Mouse (Mus musculus) neural tube, embryonic 11.5 days (tissue): ENCODE measurements around the gene Iqch. TPM values are rescaled to one million over a fixed set of nuclear protein-coding genes. Genes with fewer than 3 reads are reported as not detected.

Experiments used
- ATAC-seq: fragments of 200-750 bp; cut with Nextera tagmentation; 2 replicates; pipeline ENCODE4 v1.8.0; 2017; ENCODE audit warnings: moderate number of reproducible peaks, mild to moderate bottlenecking, moderate TSS enrichment, moderate library complexity; ENCODE audit not compliant: insufficient read depth, low FRiP score, low TSS enrichment
- DNase-seq: peaks from one replicate; pipeline ENCODE4 v3.0.0-alpha.2; 2015; ENCODE audit warnings: low spot score
- H3K27ac ChIP-seq: fragments of 300-500 bp; sonication (generic); 2 replicates; pipeline ENCODE4 v1.5.1; 2014; ENCODE audit warnings: low read depth, mild to moderate bottlenecking, low read length
- H3K27me3 ChIP-seq: fragments of 300-500 bp; sonication (generic); 2 replicates; pipeline ENCODE4 v1.6.1; 2014; ENCODE audit warnings: mild to moderate bottlenecking, low read length, mixed read lengths; ENCODE audit not compliant: control insufficient read depth, insufficient read depth
- H3K36me3 ChIP-seq: fragments of 300-500 bp; sonication (generic); 2 replicates; pipeline ENCODE4 v1.6.1; 2014; ENCODE audit warnings: mild to moderate bottlenecking, low read length, moderate library complexity, mixed read lengths; ENCODE audit not compliant: control insufficient read depth, insufficient read depth
- H3K4me1 ChIP-seq: fragments of 300-500 bp; sonication (generic); 2 replicates; pipeline ENCODE4 v1.6.1; 2014; ENCODE audit warnings: low read length, mixed read lengths; ENCODE audit not compliant: control insufficient read depth, insufficient read depth
- H3K4me2 ChIP-seq: fragments of 300-500 bp; sonication (generic); 2 replicates; pipeline ENCODE4 v1.6.1; 2014; ENCODE audit warnings: low read depth, mild to moderate bottlenecking, moderate library complexity
- H3K4me3 ChIP-seq: fragments of 300-500 bp; sonication (generic); 2 replicates; pipeline ENCODE4 v1.5.1; 2014; ENCODE audit warnings: low read depth, low read length
- H3K9ac ChIP-seq: fragments of 300-500 bp; sonication (generic); 2 replicates; pipeline ENCODE4 v1.6.1; 2014; ENCODE audit warnings: mild to moderate bottlenecking, low read length
- H3K9me3 ChIP-seq: fragments of 300-500 bp; sonication (generic); 2 replicates; pipeline ENCODE4 v1.6.1; 2016; ENCODE audit warnings: low read length; ENCODE audit not compliant: control insufficient read depth
- WGBS: fragments of 180-500 bp; shearing (Covaris S2); extraction: QIAGEN DNeasy Blood & Tissue Kit; methylation state at CpG from one replicate; pipeline ENCODE4 v1.1.7; 2014; 5-methylcytosine and 5-hydroxymethylcytosine counted together
- polyA plus RNA-seq: library from polyadenylated mRNA; unstranded; fragments of >200 nt; fragmentation: Nextera tagmentation; extraction: Ambion mirVana; gene quantifications from 2 replicates; pipeline ENCODE4 v1.2.1, GENCODE M21; 2014

Gene Iqch
- polyA plus RNA-seq, 1 experiment from 2014 or later: 0.12 TPM

DNA sequence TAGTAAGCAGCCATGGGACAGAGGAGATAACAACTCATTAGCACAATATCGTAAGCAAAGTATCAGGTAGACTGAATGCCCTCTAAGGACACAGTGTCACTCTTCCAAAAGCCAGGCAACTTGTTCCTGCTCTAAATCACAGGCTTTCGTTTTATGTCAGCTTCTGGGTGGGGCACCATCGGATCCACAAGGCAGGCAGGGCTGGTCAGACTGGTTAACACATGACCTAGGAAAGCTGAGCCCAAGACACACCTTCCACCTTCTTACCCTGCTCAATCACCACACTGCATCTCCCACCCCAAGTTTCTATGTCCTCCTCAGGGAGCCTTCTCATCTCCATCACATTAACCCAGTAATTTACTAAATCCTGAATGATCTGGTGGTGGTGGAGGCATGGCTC lies 136.7 kb downstream of the Iqch start:
- H3K36me3 ChIP-seq: no peaks in the 10 kb centered on the region
- H3K4me2 ChIP-seq: no peak overlapping the region
- no peak overlapping the region for H3K27ac ChIP-seq
- 86% methylated on average over 3 of the region's 3 CpGs for WGBS
- DNase-seq: no peak
- no peaks in the 10 kb centered on the region for H3K4me1 ChIP-seq
- H3K9me3 ChIP-seq: no peaks in the 10 kb centered on the region
- no peaks in the 10 kb centered on the region for H3K27me3 ChIP-seq
- no peak overlapping the region for H3K9ac ChIP-seq
- H3K4me3 ChIP-seq: no peak overlapping the region
- no peak for ATAC-seq

DNA sequence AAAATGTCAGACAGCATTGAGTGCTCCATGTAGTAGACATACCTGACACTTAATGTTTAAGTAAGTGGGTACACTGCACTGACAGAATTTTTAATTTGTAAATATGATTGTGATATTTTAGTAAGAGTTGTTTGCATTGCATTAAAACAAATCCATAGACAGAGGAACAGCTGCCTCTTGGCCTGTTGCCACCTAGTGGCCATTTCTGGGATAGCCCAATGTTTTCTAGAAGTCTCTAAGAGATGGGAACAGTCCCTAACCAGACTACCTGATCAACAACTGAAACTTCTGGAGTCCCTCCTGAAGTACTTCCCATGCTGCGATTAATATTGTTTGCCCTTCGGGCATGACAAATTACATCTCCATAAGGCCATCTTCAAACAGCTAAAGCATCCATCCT lies 140.0 kb downstream of the Iqch start:
- Histone ChIP-seq H3K9me3 (no peaks in the 10 kb centered on the region), H3K9ac (no peak overlapping the region), H3K4me3 (no peak overlapping the region), H3K4me1 (no peaks in the 10 kb centered on the region), H3K4me2 (no peak overlapping the region), H3K27me3 (no peaks in the 10 kb centered on the region), H3K36me3 (no peaks in the 10 kb centered on the region), H3K27ac (no peak overlapping the region)
- DNase-seq (peak; percentile 43), ATAC-seq (no peak)
- 64% methylated on average over 2 of the region's 2 CpGs for WGBS

DNA sequence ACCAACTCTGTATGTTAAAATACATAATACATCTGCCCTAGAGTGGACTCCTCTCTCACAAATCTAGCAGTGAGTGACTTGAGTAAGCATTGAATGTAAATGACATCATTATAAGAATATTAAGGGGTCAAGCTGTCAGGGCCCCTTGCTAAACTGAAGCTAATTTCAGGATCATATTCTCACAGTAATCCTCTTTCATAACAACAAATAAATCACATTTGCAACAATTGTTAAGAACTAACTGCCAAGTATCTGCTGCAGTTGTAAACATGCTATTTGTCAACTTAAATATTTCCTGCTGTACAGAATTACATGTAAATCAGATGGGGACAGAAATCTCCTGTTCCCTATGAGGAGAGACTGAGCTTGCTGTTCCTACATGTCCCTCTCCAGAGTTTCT lies 145.9 kb downstream of the Iqch start:
- no peaks in the 10 kb centered on the region for H3K36me3 ChIP-seq
- no peak overlapping the region for H3K9ac ChIP-seq
- H3K4me1 ChIP-seq: no peaks in the 10 kb centered on the region
- DNase-seq (no peak), ATAC-seq (no peak)
- no peak overlapping the region for H3K4me2 ChIP-seq
- no peak overlapping the region for H3K27ac ChIP-seq
- H3K4me3 ChIP-seq: no peak overlapping the region
- H3K9me3 ChIP-seq: no peaks in the 10 kb centered on the region
- no peaks in the 10 kb centered on the region for H3K27me3 ChIP-seq

DNA sequence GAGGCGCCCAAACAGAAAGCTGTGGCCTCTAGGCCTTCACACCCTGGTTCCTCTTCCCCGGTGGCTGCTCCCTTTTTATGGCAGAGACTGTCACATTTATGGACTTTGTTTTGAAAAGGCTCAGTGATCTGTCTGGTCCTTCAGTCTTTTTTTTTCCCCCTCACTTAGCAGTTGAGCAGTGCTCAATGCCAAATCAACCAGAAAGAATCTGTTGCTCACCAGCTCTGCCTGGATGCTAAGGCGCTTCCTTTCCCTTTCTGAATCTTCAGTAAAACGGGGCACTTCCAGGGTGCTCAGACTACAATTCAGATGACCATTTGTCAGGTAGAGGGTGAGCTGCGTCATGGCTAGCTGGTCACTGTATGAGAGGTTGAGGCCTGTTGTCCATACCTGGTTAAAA lies 148.0 kb downstream of the Iqch start:
- ATAC-seq: no peak
- WGBS: 52% methylated on average over 5 of the region's 5 CpGs
- H3K4me3 ChIP-seq: no peak overlapping the region
- no peaks in the 10 kb centered on the region for H3K36me3 ChIP-seq
- no peaks in the 10 kb centered on the region for H3K9me3 ChIP-seq
- no peak overlapping the region for H3K9ac ChIP-seq
- H3K27me3 ChIP-seq: no peaks in the 10 kb centered on the region
- H3K4me1 ChIP-seq: no peaks in the 10 kb centered on the region
- H3K4me2 ChIP-seq: no peak overlapping the region
- H3K27ac ChIP-seq: no peak overlapping the region
- DNase-seq: no peak

DNA sequence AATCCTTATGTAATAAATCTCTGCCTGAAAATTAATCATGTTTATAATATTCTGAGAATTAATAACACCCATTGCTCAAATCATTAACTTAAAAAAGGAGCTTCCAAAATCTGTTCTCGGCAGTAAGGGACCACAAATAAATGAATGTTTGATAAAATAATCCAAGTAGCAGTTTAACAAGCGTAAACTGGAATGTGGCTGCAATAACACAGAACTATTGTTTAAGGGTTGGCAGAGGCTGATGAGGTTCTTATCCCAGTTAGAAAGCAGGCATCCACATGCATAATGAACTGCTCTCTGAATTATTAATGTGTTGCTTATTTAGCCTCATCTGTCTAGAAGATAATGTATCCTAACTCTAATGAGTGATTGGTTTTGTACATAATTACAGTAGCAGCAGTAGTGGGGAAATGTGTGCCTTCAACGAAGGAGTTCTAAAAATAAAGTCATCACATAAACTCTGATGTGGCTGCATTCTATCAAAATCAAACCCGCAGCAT lies 151.7 kb downstream of the Iqch start:
- ATAC-seq: no peak
- Histone ChIP-seq H3K4me3 (no peak overlapping the region), H3K36me3 (no peaks in the 10 kb centered on the region), H3K27ac (no peak overlapping the region), H3K27me3 (no peaks in the 10 kb centered on the region), H3K4me1 (no peaks in the 10 kb centered on the region), H3K9me3 (no peaks in the 10 kb centered on the region), H3K9ac (no peak overlapping the region), H3K4me2 (no peak overlapping the region)
- WGBS: 83% methylated on average over 4 of the region's 4 CpGs
- DNase-seq: no peak

DNA sequence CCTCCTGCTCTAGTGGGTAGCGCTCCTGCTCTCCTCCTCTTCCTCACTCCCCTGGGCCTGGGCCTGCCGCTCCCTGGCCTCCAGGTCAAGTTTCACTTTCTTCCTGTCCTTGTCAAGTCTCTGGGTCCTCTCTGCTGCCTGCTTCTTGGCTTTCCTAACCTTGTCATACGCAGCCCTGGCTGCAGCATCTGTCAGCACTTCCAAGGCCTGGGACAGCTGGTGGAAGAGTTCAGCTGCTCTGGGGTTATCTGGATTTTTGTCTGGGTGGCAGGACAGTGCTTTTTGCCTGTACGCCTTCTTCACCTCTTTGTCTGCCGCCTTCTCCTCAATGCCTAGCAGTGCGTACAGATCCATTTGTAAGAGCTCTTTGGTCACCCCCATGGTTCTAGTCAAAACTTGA lies 158.6 kb downstream of the Iqch start:
- ATAC-seq: no peak

DNA sequence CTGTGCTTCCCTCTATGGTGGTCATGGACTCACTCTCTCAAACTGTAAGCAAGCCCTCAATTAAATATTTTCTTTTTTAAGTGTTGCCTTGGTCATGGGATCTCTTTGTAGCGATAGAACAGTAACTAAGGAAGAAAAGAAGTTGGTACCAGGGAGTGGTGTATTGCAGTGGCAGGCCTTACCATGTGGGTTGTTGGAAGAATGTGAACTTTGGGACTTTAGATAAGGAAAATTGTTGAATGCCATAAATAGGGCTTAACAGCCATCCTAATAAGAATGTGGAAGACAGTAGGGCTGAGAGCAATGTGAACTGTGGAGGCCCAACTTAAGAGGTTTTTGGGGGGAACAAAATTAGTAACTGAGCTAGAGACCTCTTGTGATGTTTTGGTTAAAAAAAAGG lies 171.6 kb downstream of the Iqch start:
- H3K9ac ChIP-seq: no peak overlapping the region
- no peak for DNase-seq
- WGBS: 80% methylated on average over 1 of the region's 1 CpGs
- ATAC-seq: no peak
- H3K4me1 ChIP-seq: no peaks in the 10 kb centered on the region
- H3K27me3 ChIP-seq: no peaks in the 10 kb centered on the region
- no peak overlapping the region for H3K27ac ChIP-seq
- no peak overlapping the region for H3K4me2 ChIP-seq
- H3K4me3 ChIP-seq: no peak overlapping the region
- H3K9me3 ChIP-seq: no peaks in the 10 kb centered on the region
- H3K36me3 ChIP-seq: no peaks in the 10 kb centered on the region

More for the DNA sequence above, 158.6 kb downstream of the Iqch start:
- no peak overlapping the region for H3K4me3 ChIP-seq
- no peaks in the 10 kb centered on the region for H3K27me3 ChIP-seq
- no peak overlapping the region for H3K4me2 ChIP-seq
- 75% methylated on average over 6 of the region's 6 CpGs for WGBS
- no peaks in the 10 kb centered on the region for H3K4me1 ChIP-seq
- H3K36me3 ChIP-seq: no peaks in the 10 kb centered on the region
- H3K27ac ChIP-seq: no peak overlapping the region
- no peaks in the 10 kb centered on the region for H3K9me3 ChIP-seq
- DNase-seq: no peak
- no peak overlapping the region for H3K9ac ChIP-seq

DNA sequence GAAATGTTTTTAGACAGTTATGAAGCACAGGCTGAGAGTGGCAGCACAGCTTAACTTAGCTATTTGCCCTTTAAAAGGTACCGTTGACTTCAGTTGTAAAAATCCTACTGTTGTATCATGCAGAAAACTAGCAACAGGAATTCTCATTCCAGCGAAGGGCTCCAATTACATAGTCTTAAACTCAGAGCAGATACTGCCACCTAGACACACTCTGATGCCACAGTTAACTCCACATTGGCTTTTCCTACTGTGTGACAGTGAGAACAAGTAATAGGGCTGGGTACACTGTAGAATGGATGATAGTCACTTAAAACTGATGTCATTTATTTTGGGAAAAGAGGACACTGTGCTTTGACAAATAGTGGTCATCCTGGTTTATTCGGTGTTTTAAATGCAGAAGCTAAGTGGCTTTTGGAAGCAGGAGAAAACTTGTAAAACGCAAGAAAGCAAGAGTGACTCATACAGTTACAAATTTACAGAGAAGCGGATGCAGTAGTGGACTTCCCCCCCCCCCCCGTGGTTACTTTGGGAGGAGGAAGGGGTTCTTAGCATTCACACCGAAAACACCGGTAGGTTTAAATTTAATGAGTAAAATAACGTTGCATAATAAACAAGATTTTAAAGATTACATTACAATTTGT lies 181.1 kb downstream of the Iqch start:
- no peaks in the 10 kb centered on the region for H3K27me3 ChIP-seq
- WGBS: 66% methylated on average over 9 of the region's 9 CpGs
- DNase-seq (no peak), ATAC-seq (no peak)
- H3K4me1 ChIP-seq: no peaks in the 10 kb centered on the region
- no peaks in the 10 kb centered on the region for H3K36me3 ChIP-seq
- H3K4me2 ChIP-seq: no peak overlapping the region
- no peak overlapping the region for H3K9ac ChIP-seq
- H3K27ac ChIP-seq: no peak overlapping the region
- no peaks in the 10 kb centered on the region for H3K9me3 ChIP-seq
- H3K4me3 ChIP-seq: no peak overlapping the region

DNA sequence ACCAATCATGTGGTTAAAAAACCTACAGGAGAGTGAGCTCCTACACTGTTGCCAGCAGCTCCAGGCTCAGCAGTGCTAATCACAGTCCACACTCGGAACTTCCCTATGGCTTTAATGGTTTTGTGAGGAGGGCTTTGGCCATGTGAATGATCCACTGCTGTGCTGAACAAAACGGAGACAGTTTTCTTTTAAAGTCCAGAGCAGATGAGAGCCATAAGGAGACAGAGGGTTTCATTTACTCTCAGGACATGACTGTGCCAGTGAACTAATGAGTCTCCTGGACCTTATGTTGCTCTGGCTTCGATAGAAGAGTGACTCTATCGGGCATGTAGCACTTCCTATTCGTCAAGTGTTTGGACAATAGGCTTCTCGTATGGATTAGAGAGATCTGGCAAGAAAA lies 181.9 kb downstream of the Iqch start:
- H3K9me3 ChIP-seq: no peaks in the 10 kb centered on the region
- DNase-seq (no peak), ATAC-seq (no peak)
- no peak overlapping the region for H3K4me3 ChIP-seq
- WGBS: 21% methylated on average over 6 of the region's 6 CpGs
- no peaks in the 10 kb centered on the region for H3K4me1 ChIP-seq
- no peak overlapping the region for H3K9ac ChIP-seq
- H3K27ac ChIP-seq: no peak overlapping the region
- H3K36me3 ChIP-seq: no peaks in the 10 kb centered on the region
- no peak overlapping the region for H3K4me2 ChIP-seq
- no peaks in the 10 kb centered on the region for H3K27me3 ChIP-seq
